Mouse (Mus musculus) large intestine, adult 2 months (tissue): ENCODE results near the gene Kncn. TPM values are rescaled to one million over a fixed set of nuclear protein-coding genes. Genes with fewer than 3 reads are reported as not detected.

Experiments used
- DNase-seq: peaks from one replicate; pipeline ENCODE4 v3.0.0-alpha.2; 2012; ENCODE audit warnings: low read depth, low spot score
- WGBS: fragments of 180-500 bp; shearing (Covaris S2); methylation state at CpG from one replicate; pipeline ENCODE4 v1.1.7; 2018; 5-methylcytosine and 5-hydroxymethylcytosine counted together
- polyA plus RNA-seq: library from polyadenylated mRNA; depleted of rRNA; stranded (reverse); fragments of >200 nt; gene quantifications from 2 replicates; pipeline ENCODE4 v1.2.3, GENCODE M21; 2012; rRNA removed

The Kncn gene
- polyA plus RNA-seq, 1 experiment: not detected

- 40% methylated on average over 7 of the region's 7 CpGs for WGBS
- no peak for DNase-seq
These were observed 43.4 kb downstream of the Kncn start for GRCm38 (mm10) chr4:115927637-115928036.

- DNase-seq: no peak
- WGBS: 52% methylated on average over 13 of the region's 13 CpGs
These were observed 47.4 kb downstream of the Kncn start for GRCm38 (mm10) chr4:115931556-115932088.

GRCm38 (mm10) chr4:115935835-115936581 is 51.8 kb downstream of the Kncn start:
- no peak for DNase-seq
- 3% methylated on average over 36 of the region's 36 CpGs for WGBS

- WGBS: 3% methylated on average over 20 of the region's 20 CpGs
- DNase-seq: no peak
These were observed 52.4 kb downstream of the Kncn start for GRCm38 (mm10) chr4:115936646-115937045.

GRCm38 (mm10) chr4:115937061-115937976 is 53.1 kb downstream of the Kncn start:
- DNase-seq: no peak
- WGBS: 7% methylated on average over 19 of the region's 19 CpGs

GRCm38 (mm10) chr4:115938276-115939160 is 54.3 kb downstream of the Kncn start:
- no peak for DNase-seq
- 7% methylated on average over 37 of the region's 37 CpGs for WGBS

Other genes starting within 250 kb of the Kncn start
- 32.9 and 138 TPM in 2 replicates for gene Cyp4b1, start 236.7 kb upstream of the Kncn start, polyA plus RNA-seq
- gene Efcab14, start 146.7 kb upstream of the Kncn start, polyA plus RNA-seq: 19.1 and 38.2 TPM in 2 replicates
- 0.32 and 0.60 TPM in 2 replicates for gene Tex38, start 103.4 kb upstream of the Kncn start, polyA plus RNA-seq
- gene Atpaf1, start 99.6 kb upstream of the Kncn start, polyA plus RNA-seq: 15.0 and 24.4 TPM in 2 replicates
- 16.7 and 62.4 TPM in 2 replicates for gene Mob3c, start 56.3 kb upstream of the Kncn start, polyA plus RNA-seq
- gene Mknk1, start 45.2 kb upstream of the Kncn start, polyA plus RNA-seq: 23.6 and 39.7 TPM in 2 replicates
- not detected in 2 replicates for gene 6430628N08Rik, start 6.3 kb downstream of the Kncn start, polyA plus RNA-seq
- not detected in 2 replicates for gene Dmbx1, start 55.5 kb downstream of the Kncn start, polyA plus RNA-seq
- gene Faah, start 133.5 kb downstream of the Kncn start, polyA plus RNA-seq: 58.1 and 79.3 TPM in 2 replicates
- gene Nsun4, start 169.5 kb downstream of the Kncn start, polyA plus RNA-seq: 9.2 and 10.9 TPM in 2 replicates
- gene Uqcrh, start 190.7 kb downstream of the Kncn start, polyA plus RNA-seq: 240 and 273 TPM in 2 replicates
- 41.8 and 58.8 TPM in 2 replicates for gene Lrrc41, start 190.9 kb downstream of the Kncn start, polyA plus RNA-seq
- gene Rad54l, start 239.3 kb downstream of the Kncn start, polyA plus RNA-seq: 6.2 and 7.0 TPM in 2 replicates
- 23.0 and 26.3 TPM in 2 replicates for gene Pomgnt1, start 239.4 kb downstream of the Kncn start, polyA plus RNA-seq